Mouse (Mus musculus): ENCODE data around the gene Olfr520.

DNA sequence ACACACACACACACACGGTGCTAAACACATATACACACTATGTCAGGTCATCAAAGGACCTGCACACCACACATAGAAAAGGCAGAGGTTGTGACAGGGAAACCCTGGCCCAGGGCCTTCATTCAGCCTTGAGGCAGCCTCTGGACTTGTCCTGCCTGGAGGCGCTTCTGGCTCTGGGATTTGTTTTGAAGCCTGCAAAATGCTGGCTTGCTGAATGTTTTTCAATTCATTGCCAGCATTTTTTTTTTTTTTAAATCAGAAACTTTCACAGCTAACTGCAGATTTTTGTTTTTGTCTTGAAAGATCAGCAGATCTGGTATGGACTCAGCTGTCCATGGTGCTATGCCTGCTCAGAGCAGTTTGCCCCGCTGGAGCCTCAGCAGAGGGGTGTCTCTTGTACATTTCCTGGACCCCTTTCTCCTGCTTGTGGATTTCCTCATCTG is 30.3 kb upstream of the Olfr520 start:
- TF ChIP-seq CTCF (IDR thresholded peaks at IDR 0.05; ENCODE audit: extremely low read depth, insufficient read depth, insufficient read length, insufficient replicate concordance) (no peak), POLR2A (IDR thresholded peaks at IDR 0.05; ENCODE audit: low read depth, low read length) (no peak)

All from spleen, adult 2 months (tissue).